Mouse (Mus musculus): ENCODE measurements around the gene Mcu. TPM values are rescaled to one million over a fixed set of nuclear protein-coding genes. Genes with fewer than 3 reads are reported as not detected.

The Mcu gene
- polyA plus RNA-seq, 1 experiment from 2014 or later, result 14.6 TPM

GRCm38 (mm10) chr10:59548211-59548610 lies 68.3 kb downstream of the Mcu start:
- 80% methylated on average over 6 of the region's 6 CpGs for WGBS (ENCODE audit: insufficient replicate concordance)
- no peak for ATAC-seq

GRCm38 (mm10) chr10:59547426-59547825 lies 69.1 kb downstream of the Mcu start:
- no peak overlapping the region for H3K4me3 ChIP-seq

More at GRCm38 (mm10) chr10:59548211-59548610, 68.3 kb downstream of the Mcu start:
- Histone ChIP-seq H3K9ac (no peak overlapping the region), H3K4me2 (no peak overlapping the region), H3K36me3 (0 out of 2 replicates have a peak, but pooled peaks cover 7% of the 10 kb centered on the region), H3K9me3 (replicated peaks) (no peaks in the 10 kb centered on the region), H3K27ac (no peak overlapping the region), H3K27me3 (replicated peaks) (no peaks in the 10 kb centered on the region), H3K4me1 (peaks cover 5% of the 10 kb centered on the region), H3K4me3 (no peak overlapping the region)

GRCm38 (mm10) chr10:59545169-59545568 lies 71.3 kb downstream of the Mcu start:
- no peak overlapping the region for H3K27ac ChIP-seq
- 0 out of 2 replicates have a peak, but pooled peaks cover 1% of the 10 kb centered on the region for H3K27me3 ChIP-seq (replicated peaks)
- WGBS (ENCODE audit: insufficient replicate concordance), result 78% methylated on average over 7 of the region's 7 CpGs
- H3K4me2 ChIP-seq, result no peak overlapping the region
- H3K4me1 ChIP-seq, result peaks cover 6% of the 10 kb centered on the region
- no peak for ATAC-seq
- H3K4me3 ChIP-seq, result no peak overlapping the region
- H3K36me3 ChIP-seq, result 0 out of 2 replicates have a peak, but pooled peaks cover 7% of the 10 kb centered on the region
- H3K9me3 ChIP-seq (replicated peaks), result no peaks in the 10 kb centered on the region
- H3K9ac ChIP-seq, result no peak overlapping the region

More at GRCm38 (mm10) chr10:59547426-59547825, 69.1 kb downstream of the Mcu start:
- Histone ChIP-seq H3K9me3 (replicated peaks) (no peaks in the 10 kb centered on the region), H3K36me3 (0 out of 2 replicates have a peak, but pooled peaks cover 7% of the 10 kb centered on the region), H3K27ac (no peak overlapping the region), H3K4me1 (peaks cover 5% of the 10 kb centered on the region), H3K27me3 (replicated peaks) (no peaks in the 10 kb centered on the region), H3K9ac (no peak overlapping the region), H3K4me2 (no peak overlapping the region)
- ATAC-seq, result no peak
- 75% methylated on average over 7 of the region's 7 CpGs for WGBS (ENCODE audit: insufficient replicate concordance)

GRCm38 (mm10) chr10:59543351-59543750 lies 73.1 kb downstream of the Mcu start:
- Histone ChIP-seq H3K4me2 (no peak overlapping the region), H3K9me3 (replicated peaks) (no peaks in the 10 kb centered on the region), H3K27ac (no peak overlapping the region), H3K9ac (no peak overlapping the region), H3K27me3 (replicated peaks) (peaks cover 11% of the 10 kb centered on the region; the same call in 1 of the 2 replicates), H3K36me3 (0 out of 2 replicates have a peak, but pooled peaks cover 7% of the 10 kb centered on the region), H3K4me1 (peaks cover 16% of the 10 kb centered on the region), H3K4me3 (no peak overlapping the region)
- ATAC-seq, result no peak
- 66% methylated on average over 9 of the region's 9 CpGs for WGBS (ENCODE audit: insufficient replicate concordance)

GRCm38 (mm10) chr10:59541466-59541865 lies 75.0 kb downstream of the Mcu start:
- H3K9ac ChIP-seq, result no peak overlapping the region
- no peak for ATAC-seq
- H3K9me3 ChIP-seq (replicated peaks), result no peaks in the 10 kb centered on the region
- 80% methylated on average over 11 of the region's 11 CpGs for WGBS (ENCODE audit: insufficient replicate concordance)
- H3K4me1 ChIP-seq, result peaks cover 16% of the 10 kb centered on the region
- H3K4me2 ChIP-seq, result no peak overlapping the region
- H3K27ac ChIP-seq, result no peak overlapping the region
- peaks cover 11% of the 10 kb centered on the region; the same call in 1 of the 2 replicates for H3K27me3 ChIP-seq (replicated peaks)
- 0 out of 2 replicates have a peak, but pooled peaks cover 4% of the 10 kb centered on the region for H3K36me3 ChIP-seq
- no peak overlapping the region for H3K4me3 ChIP-seq

GRCm38 (mm10) chr10:59540596-59540995 lies 75.9 kb downstream of the Mcu start:
- Histone ChIP-seq H3K36me3 (no peaks in the 10 kb centered on the region), H3K9ac (no peak overlapping the region), H3K4me2 (no peak overlapping the region), H3K4me1 (peaks cover 16% of the 10 kb centered on the region), H3K9me3 (replicated peaks) (no peaks in the 10 kb centered on the region), H3K27ac (no peak overlapping the region), H3K27me3 (replicated peaks) (peaks cover 11% of the 10 kb centered on the region; the same call in 1 of the 2 replicates), H3K4me3 (no peak overlapping the region)
- 65% methylated on average over 3 of the region's 3 CpGs for WGBS (ENCODE audit: insufficient replicate concordance)
- ATAC-seq, result no peak

GRCm38 (mm10) chr10:59540081-59540480 lies 76.4 kb downstream of the Mcu start:
- H3K27me3 ChIP-seq (replicated peaks), result peaks cover 11% of the 10 kb centered on the region; the same call in 1 of the 2 replicates
- no peak overlapping the region for H3K4me2 ChIP-seq
- H3K27ac ChIP-seq, result no peak overlapping the region
- H3K4me3 ChIP-seq, result no peak overlapping the region
- H3K36me3 ChIP-seq, result no peaks in the 10 kb centered on the region
- no peak overlapping the region for H3K9ac ChIP-seq
- ATAC-seq, result peak; percentile 42; the same call in 1 of the 2 replicates
- 66% methylated on average over 3 of the region's 3 CpGs for WGBS (ENCODE audit: insufficient replicate concordance)
- H3K4me1 ChIP-seq, result peaks cover 16% of the 10 kb centered on the region
- no peaks in the 10 kb centered on the region for H3K9me3 ChIP-seq (replicated peaks)

- no peak overlapping the region for H3K9ac ChIP-seq
Measured at GRCm38 (mm10) chr10:59539533-59539875, 77.0 kb downstream of the Mcu start.

GRCm38 (mm10) chr10:59538767-59539532 lies 77.5 kb downstream of the Mcu start:
- 31% methylated on average over 17 of the region's 17 CpGs for WGBS (ENCODE audit: insufficient replicate concordance)

More at GRCm38 (mm10) chr10:59539533-59539875, 77.0 kb downstream of the Mcu start:
- no peaks in the 10 kb centered on the region for H3K9me3 ChIP-seq (replicated peaks)
- no peak for ATAC-seq
- H3K27ac ChIP-seq, result no peak overlapping the region
- peaks cover 16% of the 10 kb centered on the region for H3K4me1 ChIP-seq
- WGBS (ENCODE audit: insufficient replicate concordance), result 9% methylated on average over 12 of the region's 12 CpGs
- peak overlapping the region; percentile 20; the same call in 1 of the 2 replicates for H3K4me3 ChIP-seq
- no peaks in the 10 kb centered on the region for H3K36me3 ChIP-seq
- peaks cover 11% of the 10 kb centered on the region; the same call in 1 of the 2 replicates for H3K27me3 ChIP-seq (replicated peaks)
- H3K4me2 ChIP-seq, result peak overlapping the region; percentile 53

GRCm38 (mm10) chr10:59538063-59538462 lies 78.4 kb downstream of the Mcu start:
- Histone ChIP-seq H3K27ac (no peak overlapping the region), H3K9ac (no peak overlapping the region)
- no peak for ATAC-seq

More at GRCm38 (mm10) chr10:59538767-59539532, 77.5 kb downstream of the Mcu start:
- H3K4me2 ChIP-seq, result peak overlapping the region; percentile 53
- no peak for ATAC-seq
- peak overlapping the region; percentile 20; the same call in 1 of the 2 replicates for H3K4me3 ChIP-seq
- H3K27me3 ChIP-seq (replicated peaks), result peaks cover 11% of the 10 kb centered on the region; the same call in 1 of the 2 replicates
- H3K4me1 ChIP-seq, result peaks cover 16% of the 10 kb centered on the region
- no peaks in the 10 kb centered on the region for H3K9me3 ChIP-seq (replicated peaks)
- H3K36me3 ChIP-seq, result no peaks in the 10 kb centered on the region
- H3K9ac ChIP-seq, result no peak overlapping the region
- no peak overlapping the region for H3K27ac ChIP-seq

GRCm38 (mm10) chr10:59537579-59537978 lies 78.9 kb downstream of the Mcu start:
- H3K27me3 ChIP-seq (replicated peaks), result peaks cover 11% of the 10 kb centered on the region; the same call in 1 of the 2 replicates
- no peaks in the 10 kb centered on the region for H3K9me3 ChIP-seq (replicated peaks)
- H3K9ac ChIP-seq, result no peak overlapping the region
- no peak overlapping the region for H3K4me2 ChIP-seq
- H3K4me3 ChIP-seq, result no peak overlapping the region
- WGBS (ENCODE audit: insufficient replicate concordance), result 68% methylated on average over 6 of the region's 6 CpGs
- H3K36me3 ChIP-seq, result no peaks in the 10 kb centered on the region
- ATAC-seq, result no peak
- peaks cover 16% of the 10 kb centered on the region for H3K4me1 ChIP-seq
- no peak overlapping the region for H3K27ac ChIP-seq

More at GRCm38 (mm10) chr10:59538063-59538462, 78.4 kb downstream of the Mcu start:
- H3K9me3 ChIP-seq (replicated peaks), result no peaks in the 10 kb centered on the region
- WGBS (ENCODE audit: insufficient replicate concordance), result 78% methylated on average over 6 of the region's 6 CpGs
- H3K4me2 ChIP-seq, result no peak overlapping the region
- H3K27me3 ChIP-seq (replicated peaks), result peaks cover 11% of the 10 kb centered on the region; the same call in 1 of the 2 replicates
- peaks cover 16% of the 10 kb centered on the region for H3K4me1 ChIP-seq
- no peaks in the 10 kb centered on the region for H3K36me3 ChIP-seq
- H3K4me3 ChIP-seq, result no peak overlapping the region

GRCm38 (mm10) chr10:59532256-59532655 lies 84.2 kb downstream of the Mcu start:
- H3K36me3 ChIP-seq, result no peaks in the 10 kb centered on the region
- no peaks in the 10 kb centered on the region for H3K4me1 ChIP-seq
- H3K9ac ChIP-seq, result no peak overlapping the region
- H3K27ac ChIP-seq, result no peak overlapping the region
- ATAC-seq, result no peak
- no peaks in the 10 kb centered on the region for H3K27me3 ChIP-seq (replicated peaks)
- no peak overlapping the region for H3K4me3 ChIP-seq
- H3K4me2 ChIP-seq, result no peak overlapping the region
- H3K9me3 ChIP-seq (replicated peaks), result no peaks in the 10 kb centered on the region
- 76% methylated on average over 6 of the region's 6 CpGs for WGBS (ENCODE audit: insufficient replicate concordance)

All from liver, embryonic 12.5 days (tissue).